Mouse (Mus musculus) limb, embryonic 14.5 days (tissue): ENCODE data around the gene Galnt12. TPM values are rescaled to one million over a fixed set of nuclear protein-coding genes. Genes with fewer than 3 reads are reported as not detected.
A peak's percentile ranks its signal among the peaks of the same experiment; 100 is the strongest.

ENCODE experiments used
- ATAC-seq: fragments of 200-750 bp; cut with Nextera tagmentation; 2 replicates; pipeline ENCODE4 v1.8.0; 2017; ENCODE audit warnings: low read depth, moderate number of reproducible peaks, moderate TSS enrichment; ENCODE audit not compliant: low FRiP score
- DNase-seq: peaks from one replicate; pipeline ENCODE4 v3.0.0-alpha.2; 2015; ENCODE audit warnings: low spot score
- H3K27ac ChIP-seq: fragments of 300-500 bp; sonication (generic); replicated peaks from 2 replicates; pipeline ENCODE4 v1.5.1; 2014; ENCODE audit warnings: low read depth, mild to moderate bottlenecking, low read length, moderate library complexity, mixed read lengths
- H3K27me3 ChIP-seq: fragments of 300-500 bp; sonication (generic); 2 replicates; pipeline ENCODE4 v1.6.1; 2014; ENCODE audit warnings: low read length, mixed read lengths; ENCODE audit not compliant: control insufficient read depth, insufficient read depth
- H3K36me3 ChIP-seq: fragments of 300-500 bp; sonication (generic); 2 replicates; pipeline ENCODE4 v1.6.1; 2014; ENCODE audit warnings: mild to moderate bottlenecking, low read length, moderate library complexity, mixed read lengths; ENCODE audit not compliant: control insufficient read depth, insufficient read depth
- H3K4me1 ChIP-seq: fragments of 300-500 bp; sonication (generic); 2 replicates; pipeline ENCODE4 v1.6.1; 2014; ENCODE audit warnings: antibody characterized with exemption, low read length, mixed read lengths; ENCODE audit not compliant: control insufficient read depth, insufficient read depth
- H3K4me2 ChIP-seq: fragments of 300-500 bp; sonication (generic); replicated peaks from 2 replicates; pipeline ENCODE4 v1.6.1; 2014; ENCODE audit warnings: low read depth, mild to moderate bottlenecking, low read length, moderate library complexity; ENCODE audit not compliant: severe bottlenecking
- H3K4me3 ChIP-seq: fragments of 300-500 bp; sonication (generic); replicated peaks from 2 replicates; pipeline ENCODE4 v1.5.1; 2014; ENCODE audit warnings: low read length
- H3K9ac ChIP-seq: fragments of 300-500 bp; sonication (generic); 2 replicates; pipeline ENCODE4 v1.6.1; 2014; ENCODE audit warnings: mild to moderate bottlenecking, low read depth, low read length, moderate library complexity; ENCODE audit not compliant: severe bottlenecking
- H3K9me3 ChIP-seq: fragments of 300-500 bp; sonication (generic); 2 replicates; pipeline ENCODE4 v1.6.1; 2016; ENCODE audit warnings: low read length; ENCODE audit not compliant: control insufficient read depth
- POLR2A ChIP-seq: fragments of 200-500 bp; IDR thresholded peaks from 2 replicates; pipeline ENCODE4 v1.8.0; 2012; ENCODE audit warnings: inconsistent platforms, mild to moderate bottlenecking, moderate library complexity, borderline replicate concordance; ENCODE audit not compliant: insufficient read depth, insufficient read length; ENCODE audit errors: extremely low read depth
- WGBS: fragments of 180-500 bp; shearing (Covaris S2); extraction: QIAGEN DNeasy Blood & Tissue Kit; methylation state at CpG from one replicate; pipeline ENCODE4 v1.1.7; 2014; 5-methylcytosine and 5-hydroxymethylcytosine counted together
- polyA plus RNA-seq, 2 experiments: library from polyadenylated mRNA; depleted of rRNA in 1 of 2; stranded (reverse) in 1 of 2; unstranded in 1 of 2; fragments of >200 nt; fragmentation: Nextera tagmentation in 1 of 2; extraction: Ambion mirVana in 1 of 2; gene quantifications; 2 replicates each; pipeline versions ENCODE4 v1.2.1 to v1.2.3; 2012 to 2014

The Galnt12 gene
- polyA plus RNA-seq, 2 experiments = 4.7 to 5.4 TPM

DNA sequence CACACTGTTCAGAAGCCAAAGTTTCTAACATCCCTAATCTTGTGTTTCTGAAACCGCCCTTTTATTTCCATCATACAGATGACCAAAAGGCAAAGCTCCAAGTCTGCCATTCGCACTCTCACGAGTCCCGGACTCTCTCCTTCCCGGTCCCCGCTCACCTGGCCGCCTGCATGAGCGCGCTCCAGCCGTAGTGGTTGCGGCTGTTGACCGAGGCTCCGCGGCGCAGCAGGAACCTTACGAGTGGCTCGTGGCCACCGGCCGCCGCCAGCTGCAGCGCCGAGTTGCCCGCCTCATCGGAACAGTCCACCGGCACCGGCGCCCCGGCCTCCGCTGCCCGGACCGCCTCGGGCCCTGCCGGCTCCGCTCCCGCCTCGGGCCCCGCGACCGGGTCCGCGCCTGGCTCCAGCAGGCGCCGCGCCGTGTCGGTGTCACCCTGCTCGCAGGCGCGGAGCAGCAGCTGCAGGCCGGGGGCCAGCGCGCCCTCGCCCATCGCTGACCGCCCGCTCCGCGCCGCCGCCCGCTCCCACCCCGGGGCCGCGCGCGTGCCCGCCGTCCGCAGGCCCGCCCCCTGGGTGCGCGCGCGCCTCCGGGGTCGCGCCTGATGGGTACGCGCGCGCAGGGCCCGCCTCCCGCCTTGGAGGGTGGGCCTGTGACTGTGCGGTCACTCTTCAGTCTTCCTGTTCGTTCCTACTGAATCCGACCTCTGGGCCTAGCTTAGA lies 34.8 kb upstream of the Galnt12 start, which contains the start of gene Anks6:
Gene Anks6 (minus strand): TSS at position 637 of the 719 bp plus-strand sequence.
- H3K9me3 ChIP-seq = no peaks in the 10 kb centered on the region
- under 1% methylated on average over 55 of the region's 86 CpGs for WGBS
- H3K27ac ChIP-seq = peak within 1 kb of the TSS; percentile 71
- peak; percentile 88 for ATAC-seq
- no peaks in the 10 kb centered on the region for H3K36me3 ChIP-seq
- peak; percentile 73 for DNase-seq
- H3K9ac ChIP-seq = peak within 1 kb of the TSS; percentile 83
- H3K4me3 ChIP-seq = peak within 1 kb of the TSS; percentile 80
- peak within 1 kb of the TSS; percentile 53 for H3K4me2 ChIP-seq
- no peaks in the 10 kb centered on the region for H3K27me3 ChIP-seq
- peaks cover 11% of the 10 kb centered on the region; the same call in 1 of the 2 replicates for H3K4me1 ChIP-seq
- peak; percentile 27; the same call in 1 of the 2 replicates for TF ChIP-seq POLR2A

DNA sequence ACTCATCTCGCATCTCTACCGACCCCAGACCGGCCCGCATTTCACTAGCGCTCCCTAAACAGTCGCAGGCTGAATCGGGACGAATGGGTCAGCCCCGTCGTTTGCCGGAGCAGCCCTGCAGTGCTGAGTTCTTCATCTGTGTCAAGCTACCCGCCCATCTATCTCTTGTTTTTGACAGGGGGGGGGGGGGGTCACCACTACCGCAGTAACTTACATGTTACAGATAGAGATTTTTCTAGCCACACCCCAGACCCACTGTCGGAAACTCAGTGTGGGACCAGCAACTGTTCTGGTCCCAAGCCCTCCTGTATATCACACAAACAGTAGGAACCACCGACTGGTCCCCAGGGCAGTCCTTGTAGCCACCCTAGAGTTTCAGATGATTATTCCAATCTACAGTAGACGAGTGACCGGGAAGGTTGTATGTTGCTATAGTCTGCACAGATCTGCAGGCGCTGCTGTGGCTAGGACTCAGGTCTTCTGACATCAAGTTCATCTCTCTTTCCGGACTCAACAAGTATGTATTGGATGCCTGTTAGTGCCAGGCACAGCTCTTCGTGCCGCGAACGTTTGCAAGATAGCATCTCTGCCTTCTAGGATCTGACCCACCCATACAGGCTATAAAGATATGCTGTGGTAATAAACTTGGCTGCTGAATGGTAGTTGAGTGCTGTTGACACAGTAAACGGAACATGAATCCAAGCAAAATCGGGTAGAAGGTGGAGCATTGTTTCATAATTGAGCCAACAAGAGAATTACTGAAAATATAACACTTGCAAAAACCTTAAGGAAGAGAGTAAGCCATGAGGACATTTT lies 34.0 kb upstream of the Galnt12 start:
- H3K9ac ChIP-seq = peak overlapping the region; percentile 83
- H3K4me1 ChIP-seq = peaks cover 11% of the 10 kb centered on the region; the same call in 1 of the 2 replicates
- 0 out of 2 replicates have a peak overlapping the region, but pooled peaks have one; percentile 71 for H3K27ac ChIP-seq
- H3K4me3 ChIP-seq = peak overlapping the region; percentile 80
- ATAC-seq = no peak; the same call in 1 of the 2 replicates
- H3K36me3 ChIP-seq = no peaks in the 10 kb centered on the region
- peak overlapping the region; percentile 53 for H3K4me2 ChIP-seq
- H3K9me3 ChIP-seq = no peaks in the 10 kb centered on the region
- no peak for DNase-seq
- no peaks in the 10 kb centered on the region for H3K27me3 ChIP-seq
- no peak for TF ChIP-seq POLR2A
- WGBS = 48% methylated on average over 19 of the region's 25 CpGs

DNA sequence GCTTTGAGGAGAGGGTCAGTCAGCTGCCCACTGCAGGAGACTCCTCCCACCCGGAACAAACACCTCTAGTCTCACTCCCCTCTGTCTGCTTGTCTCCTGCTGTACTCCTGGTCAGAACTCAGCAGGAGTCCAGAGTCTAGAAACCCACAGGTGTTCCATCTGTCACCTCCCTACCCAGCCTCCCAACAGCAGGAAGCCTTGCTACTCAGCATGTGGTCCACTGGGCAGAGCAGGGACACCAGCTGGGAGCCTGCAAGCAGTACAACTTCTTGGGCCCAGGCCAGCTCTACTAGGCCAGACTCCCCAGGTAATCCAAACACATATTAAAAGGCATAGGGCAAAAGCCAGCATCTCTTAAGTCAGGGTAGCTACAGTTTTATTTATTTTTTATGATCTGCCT lies 30.8 kb upstream of the Galnt12 start:
- no peak for ATAC-seq
- 0% methylated on average over 1 of the region's 1 CpGs for WGBS

DNA sequence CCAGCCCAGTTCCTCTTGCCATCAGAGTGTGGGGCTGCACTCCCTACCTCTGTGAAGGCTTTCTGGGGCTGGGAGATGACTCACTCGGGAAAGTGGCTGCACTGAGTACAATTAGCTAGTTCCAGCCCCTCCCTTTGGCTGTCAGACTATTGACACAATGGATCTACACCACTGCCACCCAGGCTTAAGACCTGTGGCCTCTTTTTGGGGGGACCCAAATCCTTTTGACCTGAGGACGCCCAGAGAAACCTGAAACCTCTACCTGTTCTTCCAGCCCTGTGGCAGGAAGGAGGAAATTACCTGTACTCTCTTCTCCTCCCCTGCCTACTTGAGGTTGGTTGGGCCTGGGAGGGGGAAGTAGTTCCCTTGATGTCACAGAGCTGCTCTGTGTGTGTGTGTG lies 16.7 kb upstream of the Galnt12 start:
- no peak overlapping the region for H3K4me2 ChIP-seq
- no peak overlapping the region for H3K4me3 ChIP-seq
- ATAC-seq (no peak), DNase-seq (no peak)
- no peak overlapping the region for H3K27ac ChIP-seq
- no peaks in the 10 kb centered on the region for H3K27me3 ChIP-seq
- 20% methylated on average over 2 of the region's 2 CpGs for WGBS
- no peaks in the 10 kb centered on the region for H3K9me3 ChIP-seq
- no peaks in the 10 kb centered on the region for H3K4me1 ChIP-seq
- H3K9ac ChIP-seq = no peak overlapping the region
- no peaks in the 10 kb centered on the region for H3K36me3 ChIP-seq
- TF ChIP-seq POLR2A = no peak

More for the DNA sequence above, 30.8 kb upstream of the Galnt12 start:
- Histone ChIP-seq H3K27ac (no peak overlapping the region), H3K4me1 (peaks cover 10% of the 10 kb centered on the region; the same call in 1 of the 2 replicates), H3K36me3 (no peaks in the 10 kb centered on the region), H3K9ac (no peak overlapping the region), H3K27me3 (no peaks in the 10 kb centered on the region), H3K4me2 (no peak overlapping the region), H3K9me3 (no peaks in the 10 kb centered on the region), H3K4me3 (no peak overlapping the region)
- TF ChIP-seq POLR2A = no peak
- no peak for DNase-seq

DNA sequence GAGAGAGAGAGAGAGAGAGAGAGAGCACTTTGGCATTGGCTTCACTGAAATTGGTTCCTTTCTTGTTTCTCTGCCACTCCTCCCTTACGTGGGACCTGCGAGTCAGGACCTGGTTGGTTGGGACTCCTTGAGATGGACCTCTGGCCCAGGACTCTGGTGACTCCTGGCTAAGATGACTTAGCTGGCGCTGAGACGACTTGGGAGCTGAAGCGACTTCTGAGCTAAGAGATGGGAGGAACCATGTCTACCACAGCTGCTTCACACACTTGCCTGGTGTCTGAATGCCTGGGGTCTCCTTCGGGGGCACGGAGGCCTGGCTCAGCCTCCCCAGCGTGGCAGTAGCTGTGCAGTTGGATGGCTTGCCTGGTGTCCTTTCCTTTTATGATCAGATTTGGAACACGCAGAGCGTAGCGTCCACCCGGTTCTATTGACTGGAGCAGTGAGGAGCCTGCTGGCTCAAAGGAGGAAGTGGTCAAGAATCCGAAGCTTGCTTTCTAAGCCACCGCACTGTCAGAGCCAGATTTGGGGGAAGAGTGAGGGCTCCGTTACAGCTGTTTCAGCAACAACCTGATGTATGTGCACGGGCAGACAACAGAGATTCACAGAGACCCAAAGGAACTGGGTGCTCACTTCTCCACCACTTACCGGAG lies 11.6 kb upstream of the Galnt12 start:
- Histone ChIP-seq H3K4me1 (no peaks in the 10 kb centered on the region), H3K9ac (no peak overlapping the region), H3K36me3 (no peaks in the 10 kb centered on the region), H3K4me3 (no peak overlapping the region), H3K4me2 (no peak overlapping the region), H3K27ac (no peak overlapping the region), H3K27me3 (no peaks in the 10 kb centered on the region), H3K9me3 (no peaks in the 10 kb centered on the region)
- DNase-seq = no peak
- WGBS = 88% methylated on average over 17 of the region's 17 CpGs
- ATAC-seq = no peak
- no peak for TF ChIP-seq POLR2A
